Mouse (Mus musculus) left cerebral cortex, adult 9 months (tissue): ENCODE measurements around the gene Ttyh2.

Experiments
- DNase-seq, 2 experiments: peaks; one replicate each; pipeline ENCODE4 v3.0.0; 2022; ENCODE audit warnings: low spot score in 2 of 2

The Ttyh2 gene

GRCm38 (mm10) chr11:114704071-114704913, 29.1 kb downstream of the Ttyh2 start:
- peak; percentile 64 to 81 for DNase-seq

- DNase-seq, result no peak
These were observed 31.1 kb downstream of the Ttyh2 start for GRCm38 (mm10) chr11:114706358-114706757.

- DNase-seq, result no peak
These were observed 36.2 kb downstream of the Ttyh2 start for GRCm38 (mm10) chr11:114711393-114711792.

GRCm38 (mm10) chr11:114711861-114712260, 36.6 kb downstream of the Ttyh2 start:
- no peak for DNase-seq

- DNase-seq, result peak in 1 of 2 experiments; percentile 48
These were observed 39.3 kb downstream of the Ttyh2 start for GRCm38 (mm10) chr11:114714526-114714925.

GRCm38 (mm10) chr11:114715531-114715930, 40.3 kb downstream of the Ttyh2 start:
- no peak for DNase-seq

GRCm38 (mm10) chr11:114720535-114720934, 45.3 kb downstream of the Ttyh2 start:
- no peak for DNase-seq

GRCm38 (mm10) chr11:114722438-114722837, 47.2 kb downstream of the Ttyh2 start:
- no peak for DNase-seq

- DNase-seq, result no peak
These were observed 47.8 kb downstream of the Ttyh2 start for GRCm38 (mm10) chr11:114723030-114723429.

GRCm38 (mm10) chr11:114724787-114725590, 49.8 kb downstream of the Ttyh2 start:
- peak in 1 of 2 experiments; percentile 59 for DNase-seq

GRCm38 (mm10) chr11:114726965-114727825, 52.0 kb downstream of the Ttyh2 start, which contains the start of gene Dnaic2:
Gene Dnaic2 (plus strand): TSS chr11:114727408.
- DNase-seq, result peak; percentile 47 to 66

GRCm38 (mm10) chr11:114727826-114728186, 52.6 kb downstream of the Ttyh2 start:
- no peak for DNase-seq

- no peak for DNase-seq
These were observed 53.1 kb downstream of the Ttyh2 start for GRCm38 (mm10) chr11:114728333-114728732.

- DNase-seq, result no peak
These were observed 54.7 kb downstream of the Ttyh2 start for GRCm38 (mm10) chr11:114729832-114730363.

GRCm38 (mm10) chr11:114731711-114732110, 56.5 kb downstream of the Ttyh2 start:
- no peak for DNase-seq

- no peak for DNase-seq
These were observed 57.7 kb downstream of the Ttyh2 start for GRCm38 (mm10) chr11:114732890-114733289.

GRCm38 (mm10) chr11:114736111-114736510, 60.9 kb downstream of the Ttyh2 start:
- DNase-seq, result no peak

GRCm38 (mm10) chr11:114736913-114737624, 61.8 kb downstream of the Ttyh2 start:
- peak in 1 of 2 experiments; percentile 54 for DNase-seq

GRCm38 (mm10) chr11:114740598-114740997, 65.4 kb downstream of the Ttyh2 start:
- no peak for DNase-seq

- DNase-seq, result no peak
These were observed 66.2 kb downstream of the Ttyh2 start for GRCm38 (mm10) chr11:114741451-114741850.

- peak; percentile 49 to 92 for DNase-seq
These were observed 69.9 kb downstream of the Ttyh2 start for GRCm38 (mm10) chr11:114745134-114745533.
